Mouse (Mus musculus): ENCODE measurements at regions not wholly inside any gene's neighbourhood (a gene's known extent, or its start where the extent isn't known, plus 50 kb on each side); places are given as distances from the start of the nearest gene placed in this dataset.

DNA sequence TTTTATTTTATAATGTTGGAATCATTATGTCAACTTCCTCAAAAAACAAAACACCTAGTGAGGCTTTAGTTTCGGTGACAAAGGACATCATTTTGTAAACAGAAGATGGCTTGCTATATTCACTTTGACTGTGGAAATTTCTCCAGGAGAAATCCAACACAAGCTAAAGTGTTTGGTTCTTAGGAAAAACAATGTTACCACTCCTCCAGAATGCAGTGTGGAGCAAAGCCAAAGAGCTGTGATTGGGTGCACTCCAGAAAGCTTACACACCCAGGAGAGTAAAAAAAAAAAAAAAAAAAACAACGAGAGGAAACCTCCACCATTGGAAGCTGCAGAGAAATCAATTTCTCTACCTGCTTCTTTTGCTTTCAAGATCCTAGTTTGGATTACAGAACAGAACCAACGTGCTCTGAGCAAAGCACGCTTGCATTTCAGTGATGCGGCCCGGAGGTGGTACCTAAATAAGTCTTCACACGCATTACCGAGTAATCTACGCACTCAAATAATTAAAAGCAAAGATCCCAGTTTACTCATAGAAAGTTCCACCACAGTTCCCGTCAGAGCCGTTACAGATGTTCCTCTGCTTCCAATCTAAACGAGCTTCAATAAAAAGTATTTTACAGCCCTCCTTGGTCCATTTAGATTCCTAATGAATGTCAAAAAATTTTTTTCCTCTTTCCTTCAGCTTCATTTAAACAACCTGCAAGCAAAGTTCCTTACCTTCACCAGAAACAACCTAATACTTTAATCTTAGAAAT, 199.5 kb upstream of the Gk2 start:
- Histone ChIP-seq H3K9ac (no peak overlapping the region), H3K36me3 (no peaks in the 10 kb centered on the region), H3K27me3 (no peaks in the 10 kb centered on the region), H3K4me1 (replicated peaks) (no peaks in the 10 kb centered on the region), H3K27ac (no peak overlapping the region), H3K4me3 (no peak overlapping the region), H3K9me3 (replicated peaks) (no peaks in the 10 kb centered on the region), H3K4me2 (no peak overlapping the region)
- 81% methylated on average over 12 of the region's 12 CpGs for WGBS
- ATAC-seq (replicated peaks; ENCODE audit: insufficient number of reproducible peaks, insufficient read depth, low FRiP score, low read depth) = no peak

DNA sequence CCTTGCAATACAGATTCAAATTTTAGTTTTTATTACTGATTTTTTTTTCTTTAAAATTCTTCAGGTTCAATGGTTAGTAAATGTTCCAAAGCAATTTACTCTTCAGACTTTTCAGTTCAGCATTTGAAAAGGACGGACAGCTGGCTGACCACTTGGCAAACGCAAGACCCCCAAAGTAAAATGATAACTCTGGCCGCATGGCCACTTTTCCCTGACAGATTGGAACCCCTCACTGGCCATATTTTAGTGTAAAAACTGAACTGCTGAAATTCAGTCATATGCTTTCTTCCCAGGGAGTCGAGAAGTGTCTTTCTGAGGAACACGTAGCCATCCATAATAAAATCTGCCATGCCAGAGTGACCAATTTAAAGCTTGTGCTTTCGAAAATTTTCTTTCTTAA, 198.4 kb upstream of the Gk2 start:
- Histone ChIP-seq H3K9ac (no peak overlapping the region), H3K27me3 (no peaks in the 10 kb centered on the region), H3K4me3 (no peak overlapping the region), H3K27ac (no peak overlapping the region), H3K9me3 (replicated peaks) (no peaks in the 10 kb centered on the region), H3K36me3 (no peaks in the 10 kb centered on the region), H3K4me2 (no peak overlapping the region), H3K4me1 (replicated peaks) (no peaks in the 10 kb centered on the region)
- ATAC-seq (replicated peaks; ENCODE audit: insufficient number of reproducible peaks, insufficient read depth, low FRiP score, low read depth) = no peak
- WGBS = 86% methylated on average over 6 of the region's 6 CpGs

DNA sequence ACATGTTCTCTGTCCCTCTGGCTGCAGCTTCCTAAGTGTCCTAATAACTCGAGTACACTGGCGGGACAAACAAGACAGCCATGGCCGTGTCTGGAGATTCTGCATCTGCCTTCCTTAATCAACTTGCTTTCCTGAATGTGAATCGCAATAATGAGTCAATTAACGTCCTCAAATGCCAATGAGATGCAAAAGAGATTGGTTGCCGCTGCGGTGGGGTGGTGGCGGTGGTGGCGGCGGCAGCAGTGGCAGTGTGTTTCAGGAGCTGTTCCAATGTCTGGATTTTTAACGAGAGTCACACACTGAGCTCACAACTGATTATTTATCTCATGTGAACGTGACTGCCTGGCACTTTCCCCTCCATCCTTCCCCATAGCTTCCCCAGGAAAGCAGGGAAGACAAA, 197.6 kb upstream of the Gk2 start:
- no peak for ATAC-seq (replicated peaks; ENCODE audit: insufficient number of reproducible peaks, insufficient read depth, low FRiP score, low read depth)
- no peak overlapping the region for H3K27ac ChIP-seq
- no peaks in the 10 kb centered on the region for H3K27me3 ChIP-seq
- H3K9me3 ChIP-seq (replicated peaks) = no peaks in the 10 kb centered on the region
- no peaks in the 10 kb centered on the region for H3K4me1 ChIP-seq (replicated peaks)
- WGBS = 60% methylated on average over 12 of the region's 12 CpGs
- H3K36me3 ChIP-seq = no peaks in the 10 kb centered on the region
- no peak overlapping the region for H3K4me2 ChIP-seq
- H3K4me3 ChIP-seq = no peak overlapping the region
- no peak overlapping the region for H3K9ac ChIP-seq

DNA sequence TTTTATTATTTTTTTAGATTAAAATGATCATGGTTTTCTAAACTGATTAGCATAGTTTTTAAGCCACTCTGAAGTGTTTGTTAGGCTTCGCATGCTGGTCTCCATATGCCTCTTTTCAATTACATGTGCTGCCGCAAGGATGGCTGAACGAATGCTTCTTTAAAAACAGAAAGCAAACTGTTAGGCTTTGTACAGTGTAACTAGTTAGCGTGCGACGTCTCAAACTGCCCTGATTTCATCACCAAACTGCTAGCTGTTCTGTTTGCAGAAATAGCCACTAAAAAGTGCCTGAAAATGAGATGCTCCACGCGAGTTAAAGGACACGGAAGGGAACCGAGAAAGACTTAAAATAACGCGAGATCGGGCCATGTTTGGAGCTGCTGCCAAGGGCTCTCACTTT, 185.4 kb upstream of the Gk2 start:
- Histone ChIP-seq H3K4me3 (no peak overlapping the region), H3K9me3 (replicated peaks) (no peaks in the 10 kb centered on the region), H3K27ac (no peak overlapping the region), H3K4me2 (no peak overlapping the region), H3K36me3 (no peaks in the 10 kb centered on the region), H3K9ac (no peak overlapping the region), H3K4me1 (replicated peaks) (0 out of 2 replicates have a peak, but pooled peaks cover 2% of the 10 kb centered on the region), H3K27me3 (no peaks in the 10 kb centered on the region)
- ATAC-seq (replicated peaks; ENCODE audit: insufficient number of reproducible peaks, insufficient read depth, low FRiP score, low read depth) = no peak
- 87% methylated on average over 13 of the region's 13 CpGs for WGBS

DNA sequence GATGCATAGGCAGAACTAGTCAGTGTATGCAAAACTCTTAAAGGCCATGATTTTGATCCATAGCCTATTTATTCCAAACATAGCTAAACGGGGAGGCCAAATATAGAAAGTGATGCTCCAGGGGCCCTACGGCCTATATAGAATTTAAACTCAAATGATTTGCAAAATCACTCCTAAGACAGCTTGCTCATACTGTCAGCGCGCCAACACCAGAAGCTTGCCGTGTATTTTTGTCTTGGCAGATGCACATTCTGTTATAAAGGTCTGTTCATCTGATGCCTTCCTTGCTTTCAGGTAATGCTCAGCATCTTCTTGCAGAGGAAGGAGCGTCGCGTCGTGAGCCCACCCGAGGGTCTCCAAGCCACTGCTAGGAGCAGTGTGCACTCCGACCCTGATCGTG, 184.8 kb upstream of the Gk2 start:
- Histone ChIP-seq H3K9me3 (replicated peaks) (no peaks in the 10 kb centered on the region), H3K27me3 (no peaks in the 10 kb centered on the region), H3K4me3 (no peak overlapping the region), H3K27ac (no peak overlapping the region), H3K9ac (no peak overlapping the region), H3K36me3 (no peaks in the 10 kb centered on the region), H3K4me2 (no peak overlapping the region), H3K4me1 (replicated peaks) (0 out of 2 replicates have a peak, but pooled peaks cover 2% of the 10 kb centered on the region)
- 88% methylated on average over 12 of the region's 12 CpGs for WGBS
- ATAC-seq (replicated peaks; ENCODE audit: insufficient number of reproducible peaks, insufficient read depth, low FRiP score, low read depth) = no peak

DNA sequence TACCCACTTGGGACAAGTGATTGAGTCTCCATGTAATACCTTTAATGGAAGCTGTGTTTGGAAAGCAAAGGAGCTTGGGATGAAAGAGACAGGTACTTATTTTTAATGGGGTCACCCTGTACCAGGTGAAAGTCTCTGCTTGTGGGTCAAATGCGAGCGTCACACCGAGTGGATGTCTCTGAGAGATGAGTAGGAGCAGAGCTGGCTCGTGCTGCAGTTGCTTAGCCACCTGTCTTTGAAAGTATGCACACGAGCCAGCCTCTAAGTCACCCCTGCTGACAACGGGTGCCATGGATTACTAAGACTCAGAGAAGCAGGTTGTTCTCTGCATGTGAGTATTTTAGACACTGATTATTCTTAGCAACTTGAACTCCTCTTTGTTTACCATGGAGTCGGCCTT, 179.5 kb upstream of the Gk2 start:
- Histone ChIP-seq H3K36me3 (no peaks in the 10 kb centered on the region), H3K9ac (no peak overlapping the region), H3K4me3 (no peak overlapping the region), H3K4me2 (no peak overlapping the region), H3K27me3 (no peaks in the 10 kb centered on the region), H3K4me1 (replicated peaks) (no peaks in the 10 kb centered on the region), H3K27ac (no peak overlapping the region), H3K9me3 (replicated peaks) (no peaks in the 10 kb centered on the region)
- WGBS = 77% methylated on average over 7 of the region's 7 CpGs
- ATAC-seq (replicated peaks; ENCODE audit: insufficient number of reproducible peaks, insufficient read depth, low FRiP score, low read depth) = no peak

DNA sequence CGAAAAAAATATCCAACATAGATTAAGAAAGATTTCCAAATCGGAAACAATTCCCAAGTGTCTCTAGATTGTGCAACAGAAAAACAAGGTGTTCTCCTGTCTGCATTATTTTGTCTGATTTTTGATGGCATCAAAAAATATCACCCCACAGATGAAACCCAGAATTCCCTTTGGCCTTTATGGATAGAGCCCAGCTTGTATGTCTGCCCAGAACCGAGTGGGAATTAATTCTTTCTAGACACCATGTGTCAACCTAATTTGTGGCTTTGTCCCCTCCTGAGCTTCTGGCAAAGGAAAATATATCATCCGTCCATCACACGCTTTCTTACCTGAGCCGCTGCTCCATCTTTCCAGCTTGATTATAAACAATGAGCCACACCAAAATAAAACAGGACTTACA, 176.9 kb upstream of the Gk2 start:
- Histone ChIP-seq H3K27me3 (no peaks in the 10 kb centered on the region), H3K4me1 (replicated peaks) (no peaks in the 10 kb centered on the region), H3K4me2 (no peak overlapping the region), H3K9me3 (replicated peaks) (no peaks in the 10 kb centered on the region), H3K9ac (no peak overlapping the region), H3K36me3 (no peaks in the 10 kb centered on the region), H3K27ac (no peak overlapping the region), H3K4me3 (no peak overlapping the region)
- WGBS = 84% methylated on average over 6 of the region's 6 CpGs
- no peak for ATAC-seq (replicated peaks; ENCODE audit: insufficient number of reproducible peaks, insufficient read depth, low FRiP score, low read depth)

DNA sequence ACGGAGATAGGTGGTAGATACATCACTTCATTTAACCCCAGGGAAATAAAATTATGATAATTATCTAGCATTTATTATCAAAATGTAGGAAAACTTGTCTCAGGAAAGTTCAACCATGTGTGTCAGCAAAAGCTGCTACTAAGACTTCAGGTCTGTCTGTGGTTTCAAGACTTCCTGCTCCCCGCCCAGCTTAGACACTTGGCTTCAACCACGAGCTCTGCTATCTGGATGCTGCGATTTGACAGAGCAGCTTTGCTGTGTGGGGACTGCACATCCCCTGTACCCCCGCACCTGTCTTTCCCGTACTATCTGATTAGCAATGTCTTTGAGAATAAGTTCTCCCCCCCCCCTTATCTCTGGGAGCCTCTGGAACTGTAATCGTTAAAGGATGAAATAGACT, 176.0 kb upstream of the Gk2 start:
- Histone ChIP-seq H3K4me1 (replicated peaks) (no peaks in the 10 kb centered on the region), H3K9ac (no peak overlapping the region)
- ATAC-seq (replicated peaks; ENCODE audit: insufficient number of reproducible peaks, insufficient read depth, low FRiP score, low read depth) = no peak

DNA sequence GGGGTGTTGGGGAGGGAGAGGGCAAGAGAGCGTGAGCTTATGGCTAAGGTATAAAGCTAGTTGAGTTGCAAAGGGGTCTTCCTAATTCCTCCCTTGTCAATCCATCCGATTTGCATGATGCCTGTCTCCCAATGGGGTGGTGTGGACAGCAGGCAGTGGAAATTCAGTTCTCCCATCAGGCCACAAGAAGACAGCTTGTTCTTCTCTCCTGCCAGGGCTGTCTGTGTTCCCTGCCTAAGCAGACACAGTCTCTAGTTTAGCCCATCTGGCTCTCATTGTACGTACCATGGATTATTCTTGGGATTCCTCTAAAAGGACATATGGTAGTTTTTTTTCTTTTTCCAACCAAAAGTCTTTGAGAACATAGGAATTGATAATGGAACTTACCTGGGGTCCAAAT, 168.4 kb upstream of the Gk2 start:
- Histone ChIP-seq H3K4me1 (replicated peaks) (no peaks in the 10 kb centered on the region), H3K9me3 (replicated peaks) (no peaks in the 10 kb centered on the region), H3K36me3 (no peaks in the 10 kb centered on the region), H3K4me3 (no peak overlapping the region), H3K27ac (no peak overlapping the region), H3K4me2 (no peak overlapping the region), H3K27me3 (no peaks in the 10 kb centered on the region), H3K9ac (no peak overlapping the region)
- ATAC-seq (replicated peaks; ENCODE audit: insufficient number of reproducible peaks, insufficient read depth, low FRiP score, low read depth) = no peak
- WGBS = 82% methylated on average over 3 of the region's 3 CpGs

More for the DNA sequence above, 176.0 kb upstream of the Gk2 start:
- 60% methylated on average over 7 of the region's 7 CpGs for WGBS
- H3K4me2 ChIP-seq = no peak overlapping the region
- H3K36me3 ChIP-seq = no peaks in the 10 kb centered on the region
- H3K27me3 ChIP-seq = no peaks in the 10 kb centered on the region
- H3K4me3 ChIP-seq = no peak overlapping the region
- H3K27ac ChIP-seq = no peak overlapping the region
- H3K9me3 ChIP-seq (replicated peaks) = no peaks in the 10 kb centered on the region

DNA sequence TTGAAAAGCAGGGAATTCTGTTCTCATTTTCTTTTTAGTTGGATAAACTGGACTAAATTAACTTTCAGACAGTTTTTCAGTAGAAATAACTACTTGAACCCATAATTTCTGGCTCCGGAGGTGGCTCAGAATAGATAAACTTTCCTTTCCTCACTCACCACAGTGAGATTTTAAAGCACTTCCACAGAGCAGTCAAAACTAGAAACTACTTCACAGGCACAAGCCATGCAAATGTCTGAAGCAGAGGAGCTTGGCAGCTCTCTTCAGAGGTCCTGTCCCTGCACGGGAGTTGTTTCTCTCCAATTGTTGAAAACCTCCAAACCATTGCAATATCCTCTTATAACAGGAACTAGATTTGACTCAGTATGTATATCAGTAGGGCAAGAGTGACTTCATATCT, 163.1 kb upstream of the Gk2 start:
- 62% methylated on average over 2 of the region's 2 CpGs for WGBS
- no peak overlapping the region for H3K9ac ChIP-seq

DNA sequence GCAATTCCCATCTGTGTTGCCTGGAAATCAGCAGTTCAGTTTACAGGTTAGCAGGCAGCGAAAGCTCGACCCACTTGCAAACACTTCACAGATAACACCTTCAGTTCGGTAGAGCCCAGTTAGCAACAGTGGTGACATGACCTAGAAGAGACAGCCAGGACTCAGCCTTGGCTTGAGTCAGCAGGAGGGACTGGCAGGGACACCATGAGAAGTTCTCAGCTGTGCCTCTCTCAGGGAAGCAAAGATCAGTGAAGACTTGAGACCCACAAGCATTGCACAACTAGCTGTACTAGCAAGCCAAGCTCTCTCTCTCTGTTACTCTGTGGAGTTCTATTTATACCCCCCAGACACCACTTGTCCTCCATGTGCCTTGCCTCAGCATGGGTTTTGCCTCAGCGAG, 161.6 kb upstream of the Gk2 start:
- no peak for ATAC-seq (replicated peaks; ENCODE audit: insufficient number of reproducible peaks, insufficient read depth, low FRiP score, low read depth)
- no peak overlapping the region for H3K4me2 ChIP-seq
- H3K4me1 ChIP-seq (replicated peaks) = 0 out of 2 replicates have a peak, but pooled peaks cover 2% of the 10 kb centered on the region
- no peak overlapping the region for H3K9ac ChIP-seq
- H3K36me3 ChIP-seq = no peaks in the 10 kb centered on the region
- 49% methylated on average over 4 of the region's 4 CpGs for WGBS
- no peak overlapping the region for H3K4me3 ChIP-seq
- H3K27ac ChIP-seq = no peak overlapping the region
- no peaks in the 10 kb centered on the region for H3K27me3 ChIP-seq
- no peaks in the 10 kb centered on the region for H3K9me3 ChIP-seq (replicated peaks)

More for the DNA sequence above, 163.1 kb upstream of the Gk2 start:
- Histone ChIP-seq H3K27me3 (no peaks in the 10 kb centered on the region), H3K36me3 (no peaks in the 10 kb centered on the region), H3K4me3 (no peak overlapping the region), H3K4me2 (no peak overlapping the region), H3K4me1 (replicated peaks) (0 out of 2 replicates have a peak, but pooled peaks cover 2% of the 10 kb centered on the region), H3K27ac (no peak overlapping the region), H3K9me3 (replicated peaks) (no peaks in the 10 kb centered on the region)
- no peak for ATAC-seq (replicated peaks; ENCODE audit: insufficient number of reproducible peaks, insufficient read depth, low FRiP score, low read depth)

DNA sequence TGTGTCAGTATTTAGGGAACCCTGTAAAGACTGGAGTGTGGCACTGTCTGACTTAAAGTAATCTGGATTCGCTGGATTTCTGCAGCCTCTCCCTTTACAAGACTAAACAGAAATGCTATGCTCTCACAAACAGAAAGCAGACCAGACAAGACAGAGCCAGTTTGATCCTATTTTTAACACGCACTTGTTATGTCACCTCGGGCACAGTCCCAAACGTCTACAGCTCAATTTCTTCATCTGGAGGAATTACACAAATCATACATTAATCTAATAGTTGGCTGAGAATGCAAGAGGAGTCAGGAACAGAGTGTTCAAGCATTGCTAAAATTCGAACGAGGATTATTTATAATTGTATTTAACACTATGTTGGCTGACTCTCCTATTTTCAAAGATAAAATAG, 145.4 kb upstream of the Gk2 start:
- WGBS = 36% methylated on average over 6 of the region's 6 CpGs
- H3K9ac ChIP-seq = no peak overlapping the region
- ATAC-seq (replicated peaks; ENCODE audit: insufficient number of reproducible peaks, insufficient read depth, low FRiP score, low read depth) = no peak
- no peaks in the 10 kb centered on the region for H3K36me3 ChIP-seq
- H3K9me3 ChIP-seq (replicated peaks) = no peaks in the 10 kb centered on the region
- 0 out of 2 replicates have a peak, but pooled peaks cover 2% of the 10 kb centered on the region for H3K4me1 ChIP-seq (replicated peaks)
- no peak overlapping the region for H3K27ac ChIP-seq
- no peak overlapping the region for H3K4me2 ChIP-seq
- H3K27me3 ChIP-seq = no peaks in the 10 kb centered on the region
- no peak overlapping the region for H3K4me3 ChIP-seq
